Mouse (Mus musculus) stomach, embryonic 16.5 days (tissue): ENCODE results near the gene Arsb. TPM values are rescaled to one million over a fixed set of nuclear protein-coding genes. Genes with fewer than 3 reads are reported as not detected.

Experiments
- ATAC-seq: fragments of 200-750 bp; cut with Nextera tagmentation; 2 replicates; pipeline ENCODE4 v1.8.0; 2017; ENCODE audit warnings: moderate number of reproducible peaks, moderate TSS enrichment; ENCODE audit not compliant: insufficient read depth, low FRiP score
- H3K27ac ChIP-seq: fragments of 300-500 bp; sonication (generic); 2 replicates; pipeline ENCODE4 v1.5.1; 2014; ENCODE audit warnings: low read length
- H3K27me3 ChIP-seq: fragments of 300-500 bp; sonication (generic); 2 replicates; pipeline ENCODE4 v1.6.1; 2014; ENCODE audit warnings: low read length, control low read depth, mixed read lengths; ENCODE audit not compliant: control insufficient read depth, insufficient read depth
- H3K36me3 ChIP-seq: fragments of 300-500 bp; sonication (generic); 2 replicates; pipeline ENCODE4 v1.6.1; 2014; ENCODE audit warnings: low read length; ENCODE audit not compliant: control insufficient read depth, insufficient read depth
- H3K4me1 ChIP-seq: fragments of 300-500 bp; sonication (generic); 2 replicates; pipeline ENCODE4 v1.6.1; 2014; ENCODE audit warnings: low read length, control low read depth, mixed read lengths; ENCODE audit not compliant: control insufficient read depth, insufficient read depth
- H3K4me2 ChIP-seq: fragments of 300-500 bp; sonication (generic); 2 replicates; pipeline ENCODE4 v1.6.1; 2014; ENCODE audit warnings: low read depth, low read length, mixed read lengths
- H3K4me3 ChIP-seq: fragments of 300-500 bp; sonication (generic); replicated peaks from 2 replicates; pipeline ENCODE4 v1.5.1; 2014; ENCODE audit warnings: mild to moderate bottlenecking, low read length
- H3K9ac ChIP-seq: fragments of 300-500 bp; sonication (generic); 2 replicates; pipeline ENCODE4 v1.6.1; 2014; ENCODE audit warnings: low read length
- H3K9me3 ChIP-seq: fragments of 300-500 bp; sonication (generic); replicated peaks from 2 replicates; pipeline ENCODE4 v1.6.1; 2016; ENCODE audit warnings: low read length, control low read depth; ENCODE audit not compliant: control insufficient read depth
- WGBS: fragments of 180-500 bp; shearing (Covaris S2); extraction: QIAGEN DNeasy Blood & Tissue Kit; methylation state at CpG from one replicate; pipeline ENCODE4 v1.1.7; 2014; 5-methylcytosine and 5-hydroxymethylcytosine counted together
- polyA plus RNA-seq: library from polyadenylated mRNA; unstranded; fragments of >200 nt; fragmentation: Nextera tagmentation; extraction: Ambion mirVana; gene quantifications from 2 replicates; pipeline ENCODE4 v1.2.1, GENCODE M21; 2015

Arsb gene
- polyA plus RNA-seq, 1 experiment from 2014 or later: 12.7 TPM

DNA sequence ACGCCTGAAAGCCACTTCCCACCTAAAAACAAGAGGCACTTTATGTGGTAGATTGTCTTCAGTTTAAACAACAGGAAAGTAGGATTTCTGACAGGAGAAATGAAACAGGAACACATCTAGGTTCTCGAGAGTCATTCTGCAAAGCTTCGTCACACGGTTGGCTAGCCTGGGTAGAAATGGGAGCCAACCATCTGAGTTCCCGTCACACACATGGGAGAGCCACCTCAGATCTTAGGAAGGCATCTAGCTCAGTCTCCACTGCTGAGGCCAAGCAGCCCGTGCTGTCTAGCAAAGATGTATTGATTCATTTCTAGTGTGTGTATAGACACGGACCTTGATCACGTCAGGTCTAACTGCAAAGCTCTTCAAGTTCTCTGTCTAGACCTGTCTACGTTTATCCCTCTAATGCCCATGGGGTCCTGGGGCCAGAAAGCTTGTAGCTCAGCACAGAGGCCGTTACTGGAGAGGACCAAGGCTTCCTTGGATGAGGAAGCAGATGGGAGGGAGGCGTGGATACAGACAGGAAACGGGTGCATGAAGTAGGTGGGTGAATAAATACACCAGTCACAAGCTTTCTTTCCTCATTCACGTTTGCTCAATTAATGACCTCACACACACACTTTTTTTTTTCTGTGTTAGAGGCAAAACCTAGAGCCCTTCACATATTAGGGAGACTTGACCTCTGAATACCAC lies 129.7 kb downstream of the Arsb start:
- 58% methylated on average over 13 of the region's 13 CpGs for WGBS
- ATAC-seq: no peak

DNA sequence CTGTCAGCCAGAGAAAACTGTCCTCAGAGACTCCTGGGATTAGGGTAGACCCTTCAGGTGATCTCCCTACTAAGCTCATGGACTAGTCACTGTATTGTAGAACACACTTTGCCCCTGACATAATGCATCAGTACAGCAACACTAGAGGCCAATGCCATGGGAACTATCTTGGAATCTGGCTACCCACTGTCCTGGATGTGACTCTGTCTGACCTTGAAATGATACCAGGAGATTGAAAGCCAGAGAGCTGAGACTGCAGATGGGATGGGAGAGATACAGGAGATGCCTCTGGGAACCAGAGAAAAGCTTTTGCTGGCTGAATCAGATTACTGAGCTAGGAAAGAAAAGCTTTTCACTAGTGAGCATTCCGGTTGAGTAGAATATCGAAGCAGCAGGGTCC lies 130.7 kb downstream of the Arsb start:
- H3K27me3 ChIP-seq: no peaks in the 10 kb centered on the region
- no peaks in the 10 kb centered on the region for H3K36me3 ChIP-seq
- no peak overlapping the region for H3K4me3 ChIP-seq
- no peak for ATAC-seq
- H3K9ac ChIP-seq: no peak overlapping the region
- 0 out of 2 replicates have a peak, but pooled peaks cover 7% of the 10 kb centered on the region for H3K4me1 ChIP-seq
- no peak overlapping the region for H3K4me2 ChIP-seq
- H3K27ac ChIP-seq: no peak overlapping the region
- no peaks in the 10 kb centered on the region for H3K9me3 ChIP-seq
- 88% methylated on average over 2 of the region's 2 CpGs for WGBS

More for the DNA sequence above, 129.7 kb downstream of the Arsb start:
- Histone ChIP-seq H3K4me2 (no peak overlapping the region), H3K27me3 (no peaks in the 10 kb centered on the region), H3K9me3 (no peaks in the 10 kb centered on the region), H3K27ac (no peak overlapping the region), H3K36me3 (no peaks in the 10 kb centered on the region), H3K4me3 (no peak overlapping the region), H3K9ac (no peak overlapping the region), H3K4me1 (0 out of 2 replicates have a peak, but pooled peaks cover 7% of the 10 kb centered on the region)

DNA sequence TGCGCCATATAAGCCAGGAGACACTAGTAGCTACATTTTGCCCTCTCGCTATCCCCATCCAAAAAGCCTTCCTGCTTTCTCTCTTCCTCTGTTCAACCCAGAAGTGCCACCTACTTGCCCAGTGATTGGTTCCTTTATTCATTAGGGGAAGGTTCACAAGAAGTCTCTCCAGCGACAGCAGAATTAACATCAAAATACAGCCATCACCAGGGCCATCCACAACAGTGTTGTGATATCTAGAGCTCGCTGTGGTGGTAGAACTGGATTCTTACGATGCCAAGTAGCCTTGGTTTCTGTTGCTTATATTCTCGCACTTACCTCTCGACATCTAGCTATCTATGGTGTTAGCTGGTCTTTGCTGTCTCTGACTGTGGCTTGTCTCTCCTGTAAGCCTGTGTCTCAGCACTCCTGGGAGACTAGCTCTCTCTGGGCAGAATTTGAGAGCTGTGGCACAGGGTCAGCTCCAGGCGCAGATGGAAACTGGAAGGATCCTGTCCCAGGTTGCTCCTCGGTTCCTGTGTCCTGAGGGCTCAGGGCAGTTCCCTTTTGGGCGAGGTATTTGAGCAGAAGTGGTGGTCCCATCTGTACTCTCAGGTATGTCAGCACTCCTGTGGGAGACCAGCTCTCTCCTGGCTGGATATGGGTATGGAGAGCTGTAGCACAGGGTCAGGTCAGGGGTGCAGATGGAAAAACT lies 135.3 kb downstream of the Arsb start:
- H3K4me3 ChIP-seq: no peak overlapping the region
- H3K36me3 ChIP-seq: no peaks in the 10 kb centered on the region
- H3K27me3 ChIP-seq: no peaks in the 10 kb centered on the region
- WGBS: 92% methylated on average over 10 of the region's 10 CpGs
- H3K4me2 ChIP-seq: no peak overlapping the region
- peaks cover 3% of the 10 kb centered on the region; the same call in 1 of the 2 replicates for H3K4me1 ChIP-seq
- no peak overlapping the region for H3K27ac ChIP-seq
- no peak for ATAC-seq
- no peak overlapping the region for H3K9ac ChIP-seq
- H3K9me3 ChIP-seq: no peaks in the 10 kb centered on the region

DNA sequence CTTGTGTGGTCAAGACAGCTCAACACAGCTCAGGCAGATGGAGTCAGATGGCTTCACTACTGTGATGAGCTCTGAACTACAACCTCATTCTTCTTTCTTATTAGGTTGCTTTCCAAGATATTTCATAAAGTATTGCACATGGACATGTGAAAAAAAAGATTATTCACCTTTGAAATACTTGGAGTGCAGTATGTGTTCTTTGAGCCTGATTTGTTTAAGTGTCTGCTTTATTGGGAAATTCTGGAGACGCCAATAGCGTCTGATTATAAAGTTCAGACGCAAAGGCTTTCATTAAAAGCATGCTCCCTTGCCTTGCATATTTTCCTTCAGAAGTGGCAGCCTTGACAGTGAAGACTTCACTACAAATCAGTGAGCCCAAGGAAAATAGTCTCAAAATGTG lies 136.5 kb downstream of the Arsb start:
- Histone ChIP-seq H3K4me2 (no peak overlapping the region), H3K9ac (no peak overlapping the region), H3K4me1 (peaks cover 3% of the 10 kb centered on the region; the same call in 1 of the 2 replicates), H3K9me3 (no peaks in the 10 kb centered on the region), H3K27ac (no peak overlapping the region), H3K27me3 (no peaks in the 10 kb centered on the region), H3K4me3 (no peak overlapping the region), H3K36me3 (no peaks in the 10 kb centered on the region)
- WGBS: 89% methylated on average over 3 of the region's 3 CpGs
- no peak for ATAC-seq

DNA sequence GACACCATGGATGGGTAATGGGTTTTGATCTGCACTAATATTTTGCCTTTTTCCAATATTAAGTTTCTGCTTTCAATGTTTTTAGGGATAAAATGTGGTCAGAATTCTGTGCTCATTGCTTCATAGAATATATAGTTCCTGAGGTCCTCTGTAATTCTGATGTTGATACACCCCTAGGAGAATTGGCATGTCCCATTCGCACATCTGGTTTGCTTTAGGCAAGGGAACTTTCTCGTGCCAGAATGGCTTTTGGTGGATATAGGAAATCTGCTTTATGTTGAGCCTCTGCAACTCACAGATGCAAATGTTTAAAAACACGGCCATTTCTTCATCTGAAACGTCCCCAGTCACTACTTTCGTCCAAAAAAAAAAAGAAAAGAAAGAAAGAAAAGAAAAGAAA lies 138.4 kb downstream of the Arsb start:
- Histone ChIP-seq H3K4me2 (no peak overlapping the region), H3K9me3 (no peaks in the 10 kb centered on the region), H3K36me3 (no peaks in the 10 kb centered on the region), H3K27ac (no peak overlapping the region), H3K27me3 (no peaks in the 10 kb centered on the region), H3K4me3 (no peak overlapping the region), H3K9ac (no peak overlapping the region), H3K4me1 (peaks cover 3% of the 10 kb centered on the region; the same call in 1 of the 2 replicates)
- no peak for ATAC-seq
- WGBS: 55% methylated on average over 5 of the region's 5 CpGs

DNA sequence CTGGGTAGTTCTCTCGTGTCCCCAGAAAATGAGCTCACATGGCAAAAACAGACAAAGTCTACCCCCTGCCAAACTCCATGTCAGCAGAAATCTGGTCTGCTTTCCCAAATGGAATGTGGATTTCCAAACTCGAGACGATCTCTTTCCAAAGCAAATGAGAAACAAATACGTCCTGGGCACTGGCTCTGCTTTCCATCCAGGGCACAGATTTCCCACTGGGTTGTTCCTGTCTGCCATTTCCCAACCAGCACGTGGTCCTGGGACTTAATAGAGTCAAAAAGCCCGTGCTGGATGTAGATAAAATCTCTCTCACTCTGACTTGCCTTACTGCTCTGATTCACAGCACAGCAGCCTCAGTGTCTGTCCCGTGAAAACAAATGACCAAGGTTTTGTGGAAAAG lies 139.6 kb downstream of the Arsb start:
- peaks cover 3% of the 10 kb centered on the region; the same call in 1 of the 2 replicates for H3K4me1 ChIP-seq
- H3K9ac ChIP-seq: no peak overlapping the region
- H3K27ac ChIP-seq: no peak overlapping the region; the same call in 1 of the 2 replicates
- 46% methylated on average over 7 of the region's 7 CpGs for WGBS
- no peak for ATAC-seq
- H3K36me3 ChIP-seq: no peaks in the 10 kb centered on the region
- H3K27me3 ChIP-seq: no peaks in the 10 kb centered on the region
- no peak overlapping the region for H3K4me2 ChIP-seq
- H3K4me3 ChIP-seq: no peak overlapping the region
- no peaks in the 10 kb centered on the region for H3K9me3 ChIP-seq

DNA sequence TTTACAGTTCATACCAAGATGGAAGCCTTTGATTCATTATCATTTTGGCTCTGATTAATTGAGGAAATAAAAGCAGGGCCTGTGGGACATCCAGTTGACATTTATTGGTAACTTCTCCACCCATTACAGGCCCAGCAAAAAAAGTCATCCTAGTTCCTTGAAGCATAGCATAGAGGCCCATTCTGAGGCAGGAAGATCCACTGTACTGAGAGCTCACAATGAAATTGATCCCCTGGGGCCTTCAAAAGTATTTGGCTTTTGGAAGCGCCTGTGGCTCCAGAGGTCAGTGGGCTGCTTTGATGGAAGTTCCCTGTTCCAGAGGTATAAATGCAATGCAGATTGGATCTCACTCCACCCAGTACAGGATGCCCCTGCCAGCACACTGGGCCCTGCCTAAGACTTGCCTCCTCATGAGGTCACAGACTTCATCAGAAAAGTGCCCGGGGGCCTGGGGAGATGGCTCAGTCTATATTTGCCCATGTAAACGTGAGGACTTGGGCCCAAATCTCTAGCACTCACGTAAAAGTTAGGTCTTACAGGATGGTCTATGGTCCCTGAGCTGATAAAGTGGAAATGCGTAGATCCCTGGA lies 141.0 kb downstream of the Arsb start:
- H3K36me3 ChIP-seq: no peaks in the 10 kb centered on the region
- peaks cover 3% of the 10 kb centered on the region; the same call in 1 of the 2 replicates for H3K4me1 ChIP-seq
- no peak overlapping the region for H3K4me2 ChIP-seq
- no peak overlapping the region for H3K4me3 ChIP-seq
- H3K27ac ChIP-seq: no peak overlapping the region
- 84% methylated on average over 5 of the region's 5 CpGs for WGBS
- no peak for ATAC-seq
- no peak overlapping the region for H3K9ac ChIP-seq
- H3K9me3 ChIP-seq: no peaks in the 10 kb centered on the region
- H3K27me3 ChIP-seq: no peaks in the 10 kb centered on the region

DNA sequence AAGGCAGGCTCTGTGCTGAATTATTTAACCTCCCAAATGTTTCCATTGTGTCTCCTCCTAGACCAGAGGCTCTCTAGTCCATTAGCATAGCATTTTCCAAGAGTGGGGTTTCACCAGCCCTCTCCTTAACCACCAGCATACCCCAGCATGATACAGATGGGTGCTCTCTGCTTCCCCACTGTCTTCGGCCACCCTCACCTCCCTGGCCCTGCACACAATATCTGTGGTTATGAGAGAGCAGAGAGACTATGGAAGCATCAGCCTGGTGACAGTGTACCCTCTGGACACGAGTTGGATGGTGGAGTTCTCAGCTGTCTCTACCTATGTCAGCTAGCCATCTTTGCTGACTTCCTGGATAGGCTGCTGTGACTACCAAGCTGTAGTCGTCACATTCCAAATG lies 142.8 kb downstream of the Arsb start:
- Histone ChIP-seq H3K4me3 (no peak overlapping the region), H3K4me2 (no peak overlapping the region), H3K9me3 (no peaks in the 10 kb centered on the region), H3K27ac (no peak overlapping the region), H3K4me1 (peaks cover 6% of the 10 kb centered on the region; the same call in 1 of the 2 replicates), H3K36me3 (no peaks in the 10 kb centered on the region), H3K27me3 (no peaks in the 10 kb centered on the region), H3K9ac (no peak overlapping the region)
- ATAC-seq: no peak
- 88% methylated on average over 3 of the region's 3 CpGs for WGBS
